Mouse (Mus musculus) lung, embryonic 14.5 days (tissue): ENCODE results near the gene Ptgs2. TPM values are rescaled to one million over a fixed set of nuclear protein-coding genes. Genes with fewer than 3 reads are reported as not detected.

Source experiments
- ATAC-seq: fragments of 200-750 bp; cut with Nextera tagmentation; 2 replicates; pipeline ENCODE4 v1.8.0; 2017; ENCODE audit warnings: mild to moderate bottlenecking, moderate TSS enrichment, moderate library complexity; ENCODE audit not compliant: insufficient read depth
- DNase-seq: peaks from one replicate; pipeline ENCODE4 v3.0.0-alpha.2; 2015
- H3K27ac ChIP-seq: fragments of 300-500 bp; sonication (generic); 2 replicates; pipeline ENCODE4 v1.5.1; 2014; ENCODE audit warnings: low read depth, mild to moderate bottlenecking, moderate library complexity
- H3K27me3 ChIP-seq: fragments of 300-500 bp; sonication (generic); 2 replicates; pipeline ENCODE4 v1.6.1; 2014; ENCODE audit warnings: low read length, control low read depth; ENCODE audit not compliant: insufficient read depth
- H3K36me3 ChIP-seq: fragments of 300-500 bp; sonication (generic); 2 replicates; pipeline ENCODE4 v1.6.1; 2014; ENCODE audit warnings: control low read depth; ENCODE audit not compliant: insufficient read depth
- H3K4me1 ChIP-seq: fragments of 300-500 bp; sonication (generic); 2 replicates; pipeline ENCODE4 v1.6.1; 2014; ENCODE audit warnings: antibody characterized with exemption, control low read depth; ENCODE audit not compliant: insufficient read depth
- H3K4me2 ChIP-seq: fragments of 300-500 bp; sonication (generic); 2 replicates; pipeline ENCODE4 v1.6.1; 2014; ENCODE audit warnings: mild to moderate bottlenecking
- H3K4me3 ChIP-seq: fragments of 300-500 bp; sonication (generic); 2 replicates; pipeline ENCODE4 v1.5.1; 2014; ENCODE audit warnings: low read depth, low read length
- H3K9ac ChIP-seq: fragments of 300-500 bp; sonication (generic); 2 replicates; pipeline ENCODE4 v1.6.1; 2014
- H3K9me3 ChIP-seq: fragments of 300-500 bp; sonication (generic); 2 replicates; pipeline ENCODE4 v1.6.1; 2016; ENCODE audit warnings: low read depth, low read length, control low read depth
- CTCF ChIP-seq: IDR thresholded peaks from 2 replicates; pipeline ENCODE4 v1.5.1; 2016; ENCODE audit warnings: antibody characterized with exemption, low read depth
- WGBS: fragments of 180-500 bp; shearing (Covaris S2); extraction: QIAGEN DNeasy Blood & Tissue Kit; methylation state at CpG from one replicate; pipeline ENCODE4 v1.1.7; 2014; 5-methylcytosine and 5-hydroxymethylcytosine counted together
- polyA plus RNA-seq: library from polyadenylated mRNA; unstranded; fragments of >200 nt; fragmentation: Nextera tagmentation; extraction: Ambion mirVana; gene quantifications from 2 replicates; pipeline ENCODE4 v1.2.1, GENCODE M21; 2014

Ptgs2 gene
- polyA plus RNA-seq, 1 experiment from 2014 or later: 0.09 TPM

GRCm38 (mm10) chr1:150097036-150097435 lies 2.8 kb upstream of the Ptgs2 start:
- Histone ChIP-seq H3K4me3 (no peak overlapping the region), H3K4me1 (no peaks in the 10 kb centered on the region), H3K9me3 (no peaks in the 10 kb centered on the region), H3K27me3 (no peaks in the 10 kb centered on the region), H3K36me3 (no peaks in the 10 kb centered on the region), H3K27ac (no peak overlapping the region), H3K4me2 (no peak overlapping the region), H3K9ac (no peak overlapping the region)
- DNase-seq (no peak), ATAC-seq (no peak)
- 85% methylated on average over 2 of the region's 2 CpGs for WGBS
- TF ChIP-seq CTCF: no peak

GRCm38 (mm10) chr1:150097721-150098120 lies 2.1 kb upstream of the Ptgs2 start:
- no peaks in the 10 kb centered on the region for H3K9me3 ChIP-seq
- no peaks in the 10 kb centered on the region for H3K36me3 ChIP-seq
- TF ChIP-seq CTCF: no peak
- no peaks in the 10 kb centered on the region for H3K27me3 ChIP-seq
- WGBS: 45% methylated on average over 1 of the region's 1 CpGs
- DNase-seq (no peak), ATAC-seq (no peak)
- no peak overlapping the region for H3K4me3 ChIP-seq
- no peak overlapping the region for H3K9ac ChIP-seq
- H3K27ac ChIP-seq: no peak overlapping the region
- no peaks in the 10 kb centered on the region for H3K4me1 ChIP-seq
- H3K4me2 ChIP-seq: no peak overlapping the region

- no peaks in the 10 kb centered on the region for H3K9me3 ChIP-seq
- H3K4me3 ChIP-seq: peak overlapping the region; percentile 41
- ATAC-seq (peak; percentile 57; the same call in 1 of the 2 replicates), DNase-seq (peak; percentile 22)
- H3K27me3 ChIP-seq: no peaks in the 10 kb centered on the region
- H3K4me1 ChIP-seq: no peaks in the 10 kb centered on the region
- no peak overlapping the region for H3K27ac ChIP-seq
- peak overlapping the region; percentile 70 for H3K4me2 ChIP-seq
- 2% methylated on average over 9 of the region's 9 CpGs for WGBS
- H3K36me3 ChIP-seq: no peaks in the 10 kb centered on the region
- peak overlapping the region; percentile 42; the same call in 1 of the 2 replicates for H3K9ac ChIP-seq
- no peak for TF ChIP-seq CTCF
Observed at GRCm38 (mm10) chr1:150099374-150099773, 457 bp upstream of the Ptgs2 start.

GRCm38 (mm10) chr1:150104228-150104720 lies 4.4 kb downstream of the Ptgs2 start:
- Histone ChIP-seq H3K36me3 (no peaks in the 10 kb centered on the region), H3K4me2 (no peak overlapping the region), H3K4me3 (no peak overlapping the region), H3K27ac (no peak overlapping the region), H3K9me3 (no peaks in the 10 kb centered on the region), H3K27me3 (no peaks in the 10 kb centered on the region), H3K9ac (no peak overlapping the region), H3K4me1 (no peaks in the 10 kb centered on the region)
- ATAC-seq: no peak
- DNase-seq: no peak
- TF ChIP-seq CTCF: no peak
- 85% methylated on average over 6 of the region's 6 CpGs for WGBS

- H3K4me2 ChIP-seq: no peak overlapping the region
- no peak overlapping the region for H3K4me3 ChIP-seq
- H3K4me1 ChIP-seq: no peaks in the 10 kb centered on the region
- H3K36me3 ChIP-seq: no peaks in the 10 kb centered on the region
- ATAC-seq (no peak), DNase-seq (no peak)
- H3K9ac ChIP-seq: no peak overlapping the region
- WGBS: 91% methylated on average over 7 of the region's 7 CpGs
- TF ChIP-seq CTCF: no peak
- H3K27me3 ChIP-seq: no peaks in the 10 kb centered on the region
- no peaks in the 10 kb centered on the region for H3K9me3 ChIP-seq
- no peak overlapping the region for H3K27ac ChIP-seq
Observed at GRCm38 (mm10) chr1:150106736-150107135, 6.9 kb downstream of the Ptgs2 start.

GRCm38 (mm10) chr1:150109591-150109990 lies 9.8 kb downstream of the Ptgs2 start:
- no peak for TF ChIP-seq CTCF
- no peaks in the 10 kb centered on the region for H3K27me3 ChIP-seq
- ATAC-seq (no peak), DNase-seq (no peak)
- no peak overlapping the region for H3K9ac ChIP-seq
- no peak overlapping the region for H3K27ac ChIP-seq
- H3K9me3 ChIP-seq: no peaks in the 10 kb centered on the region
- H3K4me2 ChIP-seq: no peak overlapping the region
- H3K4me1 ChIP-seq: no peaks in the 10 kb centered on the region
- no peaks in the 10 kb centered on the region for H3K36me3 ChIP-seq
- 86% methylated on average over 2 of the region's 2 CpGs for WGBS
- H3K4me3 ChIP-seq: no peak overlapping the region

GRCm38 (mm10) chr1:150115352-150115751 lies 15.5 kb downstream of the Ptgs2 start:
- no peak for TF ChIP-seq CTCF
- DNase-seq (peak; percentile 49), ATAC-seq (peak; percentile 81)
- H3K9me3 ChIP-seq: no peaks in the 10 kb centered on the region
- H3K4me2 ChIP-seq: no peak overlapping the region
- no peak overlapping the region for H3K4me3 ChIP-seq
- no peaks in the 10 kb centered on the region for H3K36me3 ChIP-seq
- no peak overlapping the region for H3K27ac ChIP-seq
- no peak overlapping the region for H3K9ac ChIP-seq
- no peaks in the 10 kb centered on the region for H3K27me3 ChIP-seq
- 60% methylated on average over 7 of the region's 7 CpGs for WGBS
- H3K4me1 ChIP-seq: no peaks in the 10 kb centered on the region

GRCm38 (mm10) chr1:150118352-150118751 lies 18.5 kb downstream of the Ptgs2 start:
- WGBS: 74% methylated on average over 5 of the region's 5 CpGs
- DNase-seq (no peak), ATAC-seq (no peak)
- Histone ChIP-seq H3K27me3 (no peaks in the 10 kb centered on the region), H3K4me3 (no peak overlapping the region), H3K4me1 (no peaks in the 10 kb centered on the region), H3K4me2 (no peak overlapping the region), H3K9me3 (no peaks in the 10 kb centered on the region), H3K9ac (no peak overlapping the region), H3K36me3 (no peaks in the 10 kb centered on the region), H3K27ac (no peak overlapping the region)
- TF ChIP-seq CTCF: no peak
